Mouse (Mus musculus): Measurements from ENCODE around the gene Ss18l1. TPM values are rescaled to one million over a fixed set of nuclear protein-coding genes. Genes with fewer than 3 reads are reported as not detected.

Gene Ss18l1
- total and polyA plus RNA-seq, 3 experiments, result 3.1 to 4.3 TPM; not detected in 1

DNA sequence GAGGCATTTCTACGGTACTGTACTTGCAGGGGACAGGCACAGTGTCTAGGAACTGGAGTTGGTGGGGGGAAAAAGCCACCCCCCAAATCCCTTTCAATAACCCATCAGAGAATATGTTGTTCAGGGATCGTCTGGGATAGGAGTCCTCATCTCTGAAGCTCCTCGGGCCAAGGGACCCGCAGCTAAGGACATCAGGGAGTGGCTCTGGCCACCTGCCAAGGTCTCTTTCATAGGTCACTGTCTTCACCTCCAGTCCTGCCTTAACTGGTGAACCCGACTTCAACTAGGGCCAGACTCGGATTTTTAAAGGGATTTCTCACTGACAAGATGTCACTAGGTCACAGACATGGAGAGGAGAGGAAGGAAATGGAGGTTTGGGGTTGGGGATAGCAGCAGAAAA is 66.0 kb downstream of the Ss18l1 start:
- 0 out of 4 replicates have a peak, but pooled peaks cover 0 to 3% of the 10 kb centered on the region in 2 experiments for H3K27me3 ChIP-seq (ENCODE audit: control insufficient read depth in 1 of 2, insufficient read depth in 2 of 2, low read length in 2 of 2)

DNA sequence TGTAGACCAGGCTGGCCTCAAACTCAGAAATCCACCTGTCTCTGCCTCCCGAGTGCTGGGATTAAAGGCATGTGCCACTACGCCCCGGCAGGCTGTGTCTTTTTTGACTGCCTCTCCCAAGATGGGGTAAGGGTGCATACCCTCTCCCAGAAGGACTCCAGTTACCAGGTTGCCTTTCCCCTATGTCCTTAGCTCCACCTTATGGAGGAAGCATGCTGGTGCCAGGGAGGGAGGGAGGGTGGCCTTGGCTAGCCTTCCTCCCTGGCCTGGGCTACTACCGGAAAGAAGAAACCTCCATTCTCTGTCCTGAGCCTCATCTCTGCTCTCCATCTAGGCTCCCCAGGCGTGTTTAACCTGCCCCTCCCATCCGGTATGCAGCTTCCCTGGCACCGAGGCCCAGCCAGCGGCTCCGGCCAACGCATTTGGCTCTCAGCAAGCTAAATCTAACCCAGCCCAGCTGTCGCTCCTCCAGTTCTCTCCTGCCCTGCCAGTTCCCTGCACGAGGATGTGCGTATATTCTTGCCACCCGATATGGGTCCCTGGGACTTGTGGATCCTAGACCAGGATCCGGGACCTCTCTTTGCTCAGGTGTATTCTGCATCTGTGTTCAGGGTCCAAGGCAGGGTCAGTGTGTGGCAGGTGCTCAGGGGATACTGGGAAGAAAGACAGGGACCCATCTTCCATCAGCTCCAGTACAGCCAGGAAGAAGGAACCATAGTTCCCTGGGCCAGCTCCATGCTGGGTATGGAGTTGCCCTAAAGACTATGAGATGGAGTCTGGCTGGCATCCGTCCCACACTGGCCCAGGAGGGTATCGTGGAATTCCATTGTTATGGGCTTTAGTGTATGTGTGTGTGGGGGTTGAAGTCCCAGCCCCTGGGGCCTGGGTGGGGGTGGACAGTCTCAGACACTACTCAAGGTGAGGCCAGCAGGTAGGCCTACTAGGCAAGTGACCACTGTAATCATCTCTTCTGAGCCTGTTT is 71.9 kb downstream of the Ss18l1 start:
- Histone ChIP-seq H3K9ac (ENCODE audit: control insufficient read depth, low read depth, low read length, poor library complexity, severe bottlenecking) (no peak overlapping the region), H3K4me3 (ENCODE audit: control insufficient read depth in 1 of 2, insufficient read depth in 1 of 2, low read depth in 2 of 2, low read length in 2 of 2) (no peak overlapping the region), H3K9me3 (replicated peaks; ENCODE audit: insufficient read depth, low read length) (no peaks in the 10 kb centered on the region), H3K79me2 (ENCODE audit: control insufficient read depth, insufficient read depth, low read length, poor library complexity) (no peaks in the 10 kb centered on the region), H3K36me3 (ENCODE audit: control insufficient read depth in 1 of 2, insufficient read depth in 2 of 2, low read length in 2 of 2) (peaks cover 0 to 30% of the 10 kb centered on the region in 2 experiments; a peak in 2 of 4 replicates), H3K4me1 (ENCODE audit: control insufficient read depth in 1 of 2, insufficient read depth in 2 of 2, low read length in 2 of 2) (peaks cover 22 to 41% of the 10 kb centered on the region in 2 experiments), H3K27ac (ENCODE audit: control insufficient read depth, low read depth, low read length) (no peak overlapping the region), H3K27me3 (ENCODE audit: control insufficient read depth in 1 of 2, insufficient read depth in 2 of 2, low read length in 2 of 2) (0 out of 4 replicates have a peak, but pooled peaks cover 0 to 3% of the 10 kb centered on the region in 2 experiments)
- no peak for DNase-seq (ENCODE audit: low read depth, low spot score)
- peak in 2 of 3 experiments; percentile 12 to 19; a peak in 2 of 6 replicates for TF ChIP-seq CTCF (IDR thresholded peaks at IDR 0.05 in 2 of 3, conservative IDR thresholded peaks at IDR 0.05 in 1 of 3; ENCODE audit: control insufficient read depth in 1 of 3, insufficient read depth in 1 of 3, low read depth in 2 of 3, low read length in 3 of 3, poor library complexity in 1 of 3, severe bottlenecking in 1 of 3)
- no peak for TF ChIP-seq MAX (IDR thresholded peaks at IDR 0.05; ENCODE audit: low read length)
- TF ChIP-seq RAD21 (IDR thresholded peaks at IDR 0.05; ENCODE audit: low read depth, low read length), result peak; percentile 14

More for the DNA sequence above, 66.0 kb downstream of the Ss18l1 start:
- Histone ChIP-seq H3K36me3 (ENCODE audit: control insufficient read depth in 1 of 2, insufficient read depth in 2 of 2, low read length in 2 of 2) (no peaks in the 10 kb centered on the region), H3K9me3 (replicated peaks; ENCODE audit: insufficient read depth, low read length) (no peaks in the 10 kb centered on the region), H3K79me2 (ENCODE audit: control insufficient read depth, insufficient read depth, low read length, poor library complexity) (no peaks in the 10 kb centered on the region), H3K4me1 (ENCODE audit: control insufficient read depth in 1 of 2, insufficient read depth in 2 of 2, low read length in 2 of 2) (no peaks in the 10 kb centered on the region), H3K9ac (ENCODE audit: control insufficient read depth, low read depth, low read length, poor library complexity, severe bottlenecking) (no peak overlapping the region), H3K27ac (ENCODE audit: control insufficient read depth, low read depth, low read length) (no peak overlapping the region), H3K4me3 (ENCODE audit: control insufficient read depth in 1 of 2, insufficient read depth in 1 of 2, low read depth in 2 of 2, low read length in 2 of 2) (no peak overlapping the region)
- DNase-seq (ENCODE audit: low read depth, low spot score), result no peak
- TF ChIP-seq MXI1 (IDR thresholded peaks at IDR 0.05; ENCODE audit: low read depth, low read length), result no peak
- TF ChIP-seq GABPA (IDR thresholded peaks at IDR 0.05; ENCODE audit: low read depth, low read length), result no peak
- TF ChIP-seq CHD2 (IDR thresholded peaks at IDR 0.05; ENCODE audit: low read length), result no peak
- no peak for TF ChIP-seq TBP (IDR thresholded peaks at IDR 0.05; ENCODE audit: low read depth, low read length)
- no peak for TF ChIP-seq CHD1 (IDR thresholded peaks at IDR 0.05; ENCODE audit: low read depth, low read length)
- no peak for TF ChIP-seq USF2 (IDR thresholded peaks at IDR 0.05; ENCODE audit: borderline replicate concordance in 1 of 2, insufficient read depth in 1 of 2, low read depth in 1 of 2, low read length in 2 of 2)
- TF ChIP-seq E2F4 (IDR thresholded peaks at IDR 0.05; ENCODE audit: borderline replicate concordance, low read depth, low read length), result no peak
- TF ChIP-seq GATA1 (IDR thresholded peaks at IDR 0.05; ENCODE audit: low read depth, low read length), result no peak
- no peak for TF ChIP-seq POLR2A (IDR thresholded peaks at IDR 0.05; ENCODE audit: control insufficient read depth in 1 of 2, insufficient read depth in 1 of 2, low read depth in 1 of 2, low read length in 2 of 2, poor library complexity in 1 of 2)

DNA sequence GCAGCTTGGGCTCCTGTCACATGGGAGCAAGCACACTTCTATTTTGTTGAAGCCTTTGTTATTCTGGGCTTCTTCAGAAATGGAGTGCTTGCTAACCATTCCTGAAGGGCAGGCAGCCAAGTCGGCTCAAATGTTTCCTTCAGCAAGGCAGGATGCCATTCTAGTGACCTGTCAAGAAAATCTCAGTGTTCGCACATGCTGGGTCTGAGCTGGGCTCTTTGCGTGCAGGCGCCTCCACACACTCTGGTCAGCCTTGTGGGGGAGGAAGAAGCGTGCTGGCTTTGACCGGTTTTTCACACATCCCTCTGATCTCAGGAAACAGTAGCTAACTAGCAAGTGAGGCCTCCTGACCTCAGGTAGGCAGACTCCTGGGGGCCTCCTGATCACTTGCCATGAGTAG is 73.0 kb downstream of the Ss18l1 start:
- DNase-seq (ENCODE audit: low read depth, low spot score), result no peak
- peaks cover 0 to 30% of the 10 kb centered on the region in 2 experiments; a peak in 2 of 4 replicates for H3K36me3 ChIP-seq (ENCODE audit: control insufficient read depth in 1 of 2, insufficient read depth in 2 of 2, low read length in 2 of 2)
- peaks cover 10% of the 10 kb centered on the region for H3K79me2 ChIP-seq (ENCODE audit: control insufficient read depth, insufficient read depth, low read length, poor library complexity)
- no peak overlapping the region for H3K4me3 ChIP-seq (ENCODE audit: control insufficient read depth in 1 of 2, insufficient read depth in 1 of 2, low read depth in 2 of 2, low read length in 2 of 2)
- no peak overlapping the region for H3K9ac ChIP-seq (ENCODE audit: control insufficient read depth, low read depth, low read length, poor library complexity, severe bottlenecking)
- 0 out of 4 replicates have a peak, but pooled peaks cover 0 to 3% of the 10 kb centered on the region in 2 experiments for H3K27me3 ChIP-seq (ENCODE audit: control insufficient read depth in 1 of 2, insufficient read depth in 2 of 2, low read length in 2 of 2)
- peaks cover 22 to 41% of the 10 kb centered on the region in 2 experiments for H3K4me1 ChIP-seq (ENCODE audit: control insufficient read depth in 1 of 2, insufficient read depth in 2 of 2, low read length in 2 of 2)
- no peak for TF ChIP-seq KAT2A (conservative IDR thresholded peaks at IDR 0.05; ENCODE audit: low read depth, low read length)
- no peak for TF ChIP-seq POLR2A (IDR thresholded peaks at IDR 0.05; ENCODE audit: control insufficient read depth in 1 of 2, insufficient read depth in 1 of 2, low read depth in 1 of 2, low read length in 2 of 2, poor library complexity in 1 of 2)
- no peak for TF ChIP-seq MYB (IDR thresholded peaks at IDR 0.05; ENCODE audit: low read depth, low read length)
- TF ChIP-seq CHD1 (IDR thresholded peaks at IDR 0.05; ENCODE audit: low read depth, low read length), result no peak
- no peak for TF ChIP-seq SMC3 (IDR thresholded peaks at IDR 0.05; ENCODE audit: low read depth, low read length)
- no peak for TF ChIP-seq ZKSCAN1 (IDR thresholded peaks at IDR 0.05; ENCODE audit: low read depth, low read length)
- no peak for TF ChIP-seq ZMIZ1 (IDR thresholded peaks at IDR 0.05; ENCODE audit: low read depth, low read length)
- TF ChIP-seq HCFC1 (IDR thresholded peaks at IDR 0.05; ENCODE audit: low read depth, low read length), result no peak
- TF ChIP-seq MYC (IDR thresholded peaks at IDR 0.05; ENCODE audit: low read depth, low read length), result no peak
- no peak for TF ChIP-seq RAD21 (IDR thresholded peaks at IDR 0.05; ENCODE audit: low read depth, low read length)
- no peaks in the 10 kb centered on the region for H3K9me3 ChIP-seq (replicated peaks; ENCODE audit: insufficient read depth, low read length)
- H3K27ac ChIP-seq (ENCODE audit: control insufficient read depth, low read depth, low read length), result no peak overlapping the region

Data from MEL (cell line).